Mouse (Mus musculus) mature B cell (primary cell): Measurements from ENCODE around the gene Ak5.
"Not testable (repeated sequence)": the region's sequence is repeated elsewhere in the genome, so short reads cannot be mapped to it uniquely, and the experiment has no call there.

Experiments
- in situ Hi-C: fragments of 300-500 bp; cut with MboI; formaldehyde crosslinking; loops from 2 replicates; pipeline ENCODE4 v1.14.3; 2019

The Ak5 gene

GRCm38 (mm10) chr3:152625061-152625820, 42.9 kb downstream of the Ak5 start:
- in situ Hi-C loops, result no loop called here

GRCm38 (mm10) chr3:152620534-152620933, 47.6 kb downstream of the Ak5 start:
- in situ Hi-C loops, result no loop called here

- in situ Hi-C loops, result no loop called here
These were observed 48.1 kb downstream of the Ak5 start for GRCm38 (mm10) chr3:152620058-152620457.

- in situ Hi-C loops, result no loop called here
These were observed 59.1 kb downstream of the Ak5 start for GRCm38 (mm10) chr3:152609076-152609475.

GRCm38 (mm10) chr3:152605849-152606248, 62.3 kb downstream of the Ak5 start:
- in situ Hi-C loops, result no loop called here

GRCm38 (mm10) chr3:152599679-152600078, 68.5 kb downstream of the Ak5 start:
- in situ Hi-C loops, result no loop called here

GRCm38 (mm10) chr3:152596406-152597050, 71.6 kb downstream of the Ak5 start:
- in situ Hi-C loops, result no loop called here

GRCm38 (mm10) chr3:152592767-152593425, 75.3 kb downstream of the Ak5 start:
- in situ Hi-C loops, result no loop called here

- in situ Hi-C loops, result no loop called here
These were observed 77.7 kb downstream of the Ak5 start for GRCm38 (mm10) chr3:152590491-152590890.

- in situ Hi-C loops, result not testable (repeated sequence)
These were observed 79.1 kb downstream of the Ak5 start for GRCm38 (mm10) chr3:152589101-152589500.

GRCm38 (mm10) chr3:152587007-152587406, 81.2 kb downstream of the Ak5 start:
- in situ Hi-C loops, result no loop called here

- in situ Hi-C loops, result no loop called here
These were observed 82.0 kb downstream of the Ak5 start for GRCm38 (mm10) chr3:152586191-152586590.

- in situ Hi-C loops, result no loop called here
These were observed 82.6 kb downstream of the Ak5 start for GRCm38 (mm10) chr3:152585581-152585980.

GRCm38 (mm10) chr3:152583033-152583432, 85.1 kb downstream of the Ak5 start:
- in situ Hi-C loops, result no loop called here

- in situ Hi-C loops, result not testable (repeated sequence)
These were observed 86.3 kb downstream of the Ak5 start for GRCm38 (mm10) chr3:152581853-152582252.

- in situ Hi-C loops, result no loop called here
These were observed 88.1 kb downstream of the Ak5 start for GRCm38 (mm10) chr3:152579984-152580591.

- in situ Hi-C loops, result no loop called here
These were observed 89.6 kb downstream of the Ak5 start for GRCm38 (mm10) chr3:152578282-152579228.

GRCm38 (mm10) chr3:152577763-152578162, 90.4 kb downstream of the Ak5 start:
- in situ Hi-C loops, result no loop called here

- in situ Hi-C loops, result no loop called here
These were observed 90.9 kb downstream of the Ak5 start for GRCm38 (mm10) chr3:152577273-152577672.

- in situ Hi-C loops, result no loop called here
These were observed 98.9 kb downstream of the Ak5 start for GRCm38 (mm10) chr3:152569242-152569605.

- in situ Hi-C loops, result no loop called here
These were observed 99.5 kb downstream of the Ak5 start for GRCm38 (mm10) chr3:152568455-152569241.
